Mouse (Mus musculus) embryonic fibroblast, embryonic 13.5 days (primary cell): ENCODE measurements around the gene Itgae.

Source experiments
- CTCF ChIP-seq: IDR thresholded peaks from 2 replicates; pipeline ENCODE4 v1.5.1; 2011; ENCODE audit warnings: mild to moderate bottlenecking, control low read depth, low read length, moderate library complexity, borderline replicate concordance; ENCODE audit not compliant: insufficient read depth
- POLR2A ChIP-seq: IDR thresholded peaks from 2 replicates; pipeline ENCODE4 v1.6.1; 2011; ENCODE audit warnings: low read depth, mild to moderate bottlenecking, control low read depth, low read length, moderate library complexity

GRCm38 (mm10) chr11:73159957-73160810 lies 69.8 kb downstream of the Itgae start, which contains the start of gene P2rx5:
- TF ChIP-seq CTCF (no peak), POLR2A (peak; percentile 47; the same call in 1 of the 2 replicates)
